Mouse (Mus musculus) granulocyte monocyte progenitor cell, adult 5-6 weeks (primary cell): Measurements from ENCODE around the gene Tln2. TPM values are rescaled to one million over a fixed set of nuclear protein-coding genes. Genes with fewer than 3 reads are reported as not detected.

Experiments used
- ATAC-seq: replicated peaks from 2 replicates; pipeline ENCODE4 v1.8.0; 2016; ENCODE audit warnings: mild to moderate bottlenecking, moderate TSS enrichment, inconsistent platforms; ENCODE audit not compliant: poor library complexity, severe bottlenecking
- total RNA-seq, 2 experiments: library from RNA; stranded (forward) in 1 of 2; stranded (reverse) in 1 of 2; fragments of 200-712, 200-1000 nt in 1 of 2; fragments of >200 nt in 1 of 2; fragmentation: Nextera tagmentation in 1 of 2; gene quantifications; 2 replicates each; pipeline ENCODE4 v1.2.3; 2014 to 2017

The Tln2 gene
- total RNA-seq, 2 experiments from 2014 or later = 1.4 TPM; not detected in 1

- ATAC-seq = no peak
Measured at GRCm38 (mm10) chr9:67485169-67486072, 74.1 kb downstream of the Tln2 start.

DNA sequence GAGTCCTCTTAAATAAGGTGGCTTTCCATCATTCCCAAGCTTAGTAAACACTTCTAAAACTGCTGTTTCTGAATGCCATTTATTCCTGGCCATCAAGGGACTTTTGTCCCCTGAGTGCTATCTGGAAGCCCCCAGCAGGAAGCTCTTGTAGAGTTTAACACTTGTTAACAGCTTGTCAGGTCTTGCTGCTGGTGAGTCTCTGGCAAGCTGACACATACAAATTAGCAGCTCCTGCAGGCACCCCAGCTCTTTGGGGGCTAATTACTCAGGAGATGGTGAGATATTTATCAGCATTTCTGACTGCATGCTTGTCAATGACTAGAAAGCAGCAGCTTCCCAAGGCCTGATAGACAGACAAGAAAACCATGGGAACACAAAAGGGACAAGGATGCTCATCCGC, 77.2 kb downstream of the Tln2 start:
- no peak for ATAC-seq

DNA sequence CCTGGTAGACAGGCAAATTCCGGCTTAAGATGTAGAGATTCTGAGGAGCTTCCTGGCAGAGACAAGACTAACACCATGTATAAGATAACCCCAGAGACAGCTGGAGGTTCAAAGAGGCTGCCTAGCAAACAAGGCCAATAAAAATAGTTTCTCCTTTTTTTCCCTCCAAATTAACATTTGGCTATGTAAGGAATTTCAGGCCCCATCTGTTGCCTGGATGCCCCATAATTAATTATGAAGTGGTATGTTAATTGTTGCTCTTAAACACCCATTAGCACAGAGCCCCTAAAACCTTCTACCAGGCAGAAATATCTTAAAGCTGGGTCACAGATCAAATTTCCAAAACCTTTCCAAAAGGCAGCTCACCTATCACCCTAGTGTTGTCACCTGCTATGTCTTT, 77.7 kb downstream of the Tln2 start:
- no peak for ATAC-seq

DNA sequence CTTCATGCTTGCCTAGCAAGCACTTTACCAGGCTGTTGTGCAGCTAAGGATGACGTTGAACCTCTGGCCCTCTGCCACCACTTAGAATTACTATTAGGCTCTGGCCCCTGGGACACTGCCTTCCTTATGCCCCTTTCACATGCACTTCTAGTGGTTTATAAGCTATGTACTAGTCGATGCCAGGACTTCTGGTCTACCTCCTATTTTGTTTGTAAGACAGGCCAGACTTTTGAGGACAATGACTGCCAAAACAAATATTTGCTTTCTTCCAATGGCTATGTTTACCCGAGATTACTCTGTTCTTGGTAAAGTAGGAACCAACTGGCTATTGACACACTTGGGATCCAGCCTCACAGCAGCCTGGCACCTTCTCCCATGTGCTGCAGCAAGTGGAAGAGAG, 82.1 kb downstream of the Tln2 start:
- no peak for ATAC-seq

- ATAC-seq = no peak
Measured at GRCm38 (mm10) chr9:67476184-67476583, 83.3 kb downstream of the Tln2 start.

DNA sequence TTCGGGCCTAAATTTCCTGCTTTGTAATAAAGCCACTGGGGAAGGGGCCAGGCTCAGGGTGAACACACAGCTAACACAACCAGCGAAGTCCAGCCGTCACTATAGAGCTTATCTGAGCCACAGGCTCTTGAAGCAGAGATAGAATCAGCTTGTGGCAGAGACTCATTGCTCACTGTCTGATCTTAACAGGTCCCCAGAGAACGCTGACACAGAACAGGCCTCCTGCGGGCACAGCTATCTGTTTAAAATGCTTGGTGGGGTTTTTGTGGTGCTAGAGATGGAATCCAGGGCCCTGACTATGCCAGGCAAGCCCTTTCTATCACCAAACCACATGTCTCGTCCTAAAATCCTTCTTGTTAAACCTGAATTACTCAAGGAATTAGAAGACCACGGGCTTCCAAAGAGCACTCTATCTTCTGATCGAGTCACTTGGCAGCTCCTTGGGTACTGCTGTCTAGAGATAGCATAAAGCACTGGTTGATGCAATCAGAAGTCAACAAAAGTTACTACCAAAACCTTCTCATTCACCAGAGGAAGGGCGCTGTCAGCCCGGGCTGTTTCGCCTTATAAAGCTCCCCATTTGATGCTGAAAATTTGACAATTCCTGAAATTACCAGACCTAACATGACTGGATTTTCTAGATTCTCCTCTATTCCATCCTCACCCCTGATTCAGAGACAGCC, 95.9 kb downstream of the Tln2 start:
- ATAC-seq = no peak

DNA sequence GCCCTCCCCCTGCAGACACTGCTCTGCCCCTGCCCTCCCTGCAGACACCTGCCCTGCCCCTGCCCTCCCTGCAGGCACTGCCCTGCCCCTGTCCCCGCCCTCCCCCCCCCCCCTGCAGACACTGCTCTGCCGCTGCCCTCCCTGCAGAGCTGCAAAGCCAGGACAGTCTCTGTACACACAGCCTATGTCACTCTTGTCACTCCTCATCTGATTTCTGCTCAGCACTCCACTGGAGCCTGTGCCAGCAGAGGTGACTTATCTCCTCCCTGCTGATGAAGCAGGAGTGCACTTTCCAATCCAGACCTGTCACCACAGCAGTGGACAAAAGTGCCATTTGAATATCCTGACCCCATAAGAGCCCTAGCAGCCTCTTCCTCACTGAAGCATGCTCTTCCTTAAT, 118.0 kb downstream of the Tln2 start:
- no peak for ATAC-seq

GRCm38 (mm10) chr9:67437511-67437910, 122.0 kb downstream of the Tln2 start:
- no peak for ATAC-seq

DNA sequence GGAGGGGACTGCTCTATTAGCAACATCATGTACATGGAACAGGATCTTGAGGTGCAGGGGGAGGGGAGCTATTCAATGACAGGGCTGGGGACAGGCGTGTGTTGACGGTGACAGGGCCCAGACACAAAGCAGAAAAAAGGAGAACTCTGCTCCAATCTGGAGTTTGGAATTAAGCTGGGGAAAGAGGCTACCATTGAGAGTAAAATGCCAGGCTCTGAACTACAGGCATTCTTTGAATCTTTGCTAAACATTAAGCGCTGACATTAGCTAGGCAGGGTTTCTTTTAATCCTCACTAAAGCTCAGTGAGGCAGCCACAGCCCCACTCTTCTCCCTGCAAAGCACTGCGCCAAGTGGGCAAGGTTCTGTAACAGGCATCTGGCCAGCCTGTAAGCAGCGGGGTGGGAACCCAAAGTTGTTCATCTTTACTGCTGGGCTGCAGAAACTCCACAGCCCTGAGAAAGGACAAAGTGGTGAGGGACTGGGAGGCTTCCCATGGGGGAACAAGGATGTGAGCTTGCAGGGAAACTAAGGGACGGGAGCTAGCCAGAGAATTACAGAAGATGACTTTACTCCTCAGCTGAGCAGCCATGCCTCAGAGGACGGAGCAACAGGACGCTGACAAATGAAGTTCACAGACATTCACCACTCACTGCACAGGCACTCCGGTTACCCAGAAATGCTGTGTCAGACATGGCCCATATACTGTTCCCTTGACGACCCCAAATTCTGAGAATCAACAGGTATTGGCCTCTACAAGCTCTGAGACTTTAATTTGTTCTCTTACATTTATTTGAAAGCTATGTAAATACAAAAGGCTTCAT, 124.0 kb downstream of the Tln2 start:
- no peak for ATAC-seq

DNA sequence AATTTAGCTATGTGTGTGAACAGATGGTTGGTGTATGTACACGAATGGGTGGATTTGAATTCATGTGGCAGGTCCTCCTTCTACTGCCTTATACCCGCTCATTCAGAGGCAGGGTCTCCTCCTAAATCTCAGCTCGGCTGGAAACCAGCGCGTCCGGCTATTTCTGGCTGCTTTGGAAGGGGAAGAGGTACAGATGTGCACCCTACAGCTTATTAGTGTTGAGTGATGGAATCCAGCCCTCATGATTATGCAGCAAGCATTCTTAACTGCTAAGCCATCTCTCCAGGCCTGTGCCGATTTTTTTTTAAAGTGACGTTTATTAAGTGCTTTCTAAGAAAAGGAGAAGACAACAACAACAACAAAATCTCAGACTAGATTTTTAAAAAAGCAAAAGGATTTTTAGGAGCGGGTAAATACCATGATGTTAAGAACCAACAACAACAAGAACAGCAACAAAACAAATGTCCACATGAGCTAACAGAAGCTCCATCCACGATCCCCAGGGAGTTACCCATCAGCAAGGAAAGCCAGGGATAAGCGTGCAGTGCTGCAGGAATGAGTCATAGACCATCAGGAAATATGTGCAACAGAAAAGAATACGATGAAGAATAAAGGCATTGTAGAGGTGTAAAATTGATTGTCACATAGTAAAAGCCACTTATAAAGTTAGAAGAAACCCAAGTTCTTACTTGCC, 130.2 kb downstream of the Tln2 start:
- ATAC-seq = no peak

GRCm38 (mm10) chr9:67428306-67429047, 131.0 kb downstream of the Tln2 start:
- no peak for ATAC-seq

DNA sequence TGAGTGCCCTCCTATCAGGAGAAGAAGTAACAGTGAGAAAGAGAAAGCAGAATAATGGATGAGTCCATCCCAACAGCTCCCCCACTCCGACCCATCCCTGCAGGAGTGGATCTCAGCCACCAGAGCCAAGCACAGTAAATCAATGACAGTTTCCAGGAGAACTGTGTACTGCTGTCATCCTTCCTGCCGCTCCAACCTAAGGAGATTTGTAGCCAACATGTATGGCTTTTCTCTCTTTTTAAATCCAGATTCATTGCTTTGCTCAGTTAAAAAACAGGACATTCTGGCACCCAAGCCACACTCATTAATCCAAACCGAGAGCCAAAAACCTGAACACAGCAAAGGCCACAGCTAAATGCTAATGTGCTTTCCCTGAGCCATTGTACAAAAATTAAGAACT, 133.2 kb downstream of the Tln2 start:
- ATAC-seq = no peak

GRCm38 (mm10) chr9:67424110-67424509, 135.4 kb downstream of the Tln2 start:
- peak; percentile 87 for ATAC-seq

DNA sequence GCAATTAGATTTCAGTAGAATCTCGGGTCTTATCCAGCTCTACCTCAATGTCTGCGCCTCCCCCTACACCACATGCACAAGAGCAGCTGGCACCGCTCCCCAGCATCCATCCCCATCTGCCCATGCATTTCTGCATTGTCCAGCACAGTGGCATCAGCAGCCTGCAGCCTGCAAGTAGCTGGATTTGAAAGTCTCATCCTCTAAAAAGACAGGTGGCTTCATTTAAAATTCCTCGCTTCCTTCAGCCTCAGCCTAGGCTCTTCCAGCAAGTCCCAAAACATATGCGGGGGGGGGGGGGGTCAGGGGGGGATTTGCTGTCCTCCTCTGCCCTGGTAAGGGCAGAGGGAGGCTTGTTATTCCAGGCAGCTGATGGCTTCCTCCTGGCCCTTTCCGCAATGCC, 141.4 kb downstream of the Tln2 start:
- no peak for ATAC-seq

GRCm38 (mm10) chr9:67410667-67411066, 148.8 kb downstream of the Tln2 start:
- ATAC-seq = no peak

DNA sequence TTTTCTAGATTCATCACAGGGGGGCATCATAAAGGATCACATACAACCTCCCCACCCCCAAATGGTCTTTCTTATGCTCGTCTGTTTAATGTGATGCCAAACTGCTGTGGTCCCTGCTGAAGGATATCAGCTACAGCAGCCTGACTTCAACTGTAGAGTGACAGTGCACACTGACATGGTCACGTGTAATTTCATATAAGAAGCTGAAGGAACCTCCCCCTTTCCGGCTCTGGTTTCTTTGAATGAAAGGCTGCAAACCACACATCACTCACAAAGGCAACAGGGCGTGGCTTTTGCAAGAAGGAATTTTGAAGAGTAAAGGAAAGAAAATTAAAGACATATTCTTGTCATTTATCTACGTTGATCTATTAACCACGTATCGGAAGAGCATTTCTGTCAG, 154.8 kb downstream of the Tln2 start:
- ATAC-seq = 0 out of 2 replicates have a peak, but pooled peaks have one; percentile 35

DNA sequence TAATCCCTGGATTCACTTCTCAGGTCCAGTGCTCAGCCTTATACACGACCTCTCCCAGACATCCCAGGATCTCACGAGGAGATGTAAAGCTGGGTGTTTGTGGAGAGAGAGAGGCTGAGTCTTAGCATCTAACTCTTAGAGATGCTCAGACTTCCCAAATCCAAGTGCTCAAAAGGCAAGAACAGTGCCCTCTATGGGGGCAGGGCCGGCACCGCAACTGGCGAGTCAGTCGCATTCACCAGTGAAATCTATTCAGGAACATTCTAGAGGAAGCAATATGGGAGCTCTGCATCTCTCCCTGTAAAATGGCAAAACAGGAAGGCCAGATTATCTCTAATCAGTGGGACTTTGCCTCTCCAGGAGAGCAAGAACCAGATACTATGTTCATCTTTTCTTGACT, 159.9 kb downstream of the Tln2 start:
- no peak for ATAC-seq

DNA sequence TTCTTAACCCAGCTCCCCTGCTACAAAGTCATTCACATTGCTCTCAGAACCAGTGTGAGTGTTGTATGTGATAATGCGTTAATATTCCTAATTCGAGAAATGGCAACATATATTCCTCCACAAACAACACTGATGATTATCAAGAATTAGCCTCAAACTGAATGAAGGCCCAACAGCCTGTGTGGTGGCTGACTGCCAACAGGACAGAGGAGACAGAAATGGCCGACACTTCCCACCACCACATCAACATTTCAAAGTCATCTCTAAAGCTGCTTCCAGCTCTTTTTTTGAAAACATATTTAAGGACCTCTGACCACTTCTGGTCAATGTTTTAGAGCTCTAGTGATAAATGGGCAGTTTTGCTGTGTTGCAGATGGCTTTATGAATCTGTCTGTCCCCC, 161.7 kb downstream of the Tln2 start:
- no peak for ATAC-seq

GRCm38 (mm10) chr9:67396446-67396845, 163.1 kb downstream of the Tln2 start:
- no peak for ATAC-seq
